Mouse (Mus musculus) embryo, embryonic 11.5 days (tissue): ENCODE results near the gene Surf1.

Source experiments
- DNase-seq: peaks from one replicate; pipeline ENCODE4 v3.0.0-alpha.2; 2012; ENCODE audit warnings: low read depth, low spot score

Gene Surf1

GRCm38 (mm10) chr2:26915927-26916728 lies at the start of gene Surf1, which contains the start of gene Surf2:
Gene Surf1 (minus strand): TSS chr2:26916530.
Gene Surf2 (plus strand): TSS chr2:26916367.
- peak; percentile 61 for DNase-seq

- no peak for DNase-seq
These were observed 48.5 kb upstream of the Surf1 start for GRCm38 (mm10) chr2:26964724-26965370.

- peak; percentile 91 for DNase-seq
These were observed 47.8 kb upstream of the Surf1 start, which contains the start of gene Rexo4 for GRCm38 (mm10) chr2:26963923-26964723. Gene Rexo4 (minus strand): TSS chr2:26964386.

GRCm38 (mm10) chr2:26960756-26961155 lies 44.4 kb upstream of the Surf1 start:
- no peak for DNase-seq

GRCm38 (mm10) chr2:26957488-26957859 lies 41.1 kb upstream of the Surf1 start:
- DNase-seq = no peak

GRCm38 (mm10) chr2:26956811-26957487 lies 40.6 kb upstream of the Surf1 start:
- no peak for DNase-seq

GRCm38 (mm10) chr2:26954735-26955395 lies 38.5 kb upstream of the Surf1 start:
- no peak for DNase-seq

GRCm38 (mm10) chr2:26952866-26953265 lies 36.5 kb upstream of the Surf1 start:
- DNase-seq = no peak

GRCm38 (mm10) chr2:26952193-26952592 lies 35.9 kb upstream of the Surf1 start:
- no peak for DNase-seq

GRCm38 (mm10) chr2:26951346-26951905 lies 35.1 kb upstream of the Surf1 start:
- no peak for DNase-seq

- no peak for DNase-seq
These were observed 34.1 kb upstream of the Surf1 start for GRCm38 (mm10) chr2:26950411-26950810.

- no peak for DNase-seq
These were observed 26.9 kb upstream of the Surf1 start for GRCm38 (mm10) chr2:26943253-26943652.

GRCm38 (mm10) chr2:26941539-26941938 lies 25.2 kb upstream of the Surf1 start:
- no peak for DNase-seq

GRCm38 (mm10) chr2:26936425-26936824 lies 20.1 kb upstream of the Surf1 start:
- no peak for DNase-seq

GRCm38 (mm10) chr2:26935286-26935685 lies 19.0 kb upstream of the Surf1 start:
- no peak for DNase-seq

- peak; percentile 90 for DNase-seq
These were observed 17.1 kb upstream of the Surf1 start, which contains the start of the genes Surf4 and Stkld1 for GRCm38 (mm10) chr2:26933304-26934055. Gene Surf4 (minus strand): TSS chr2:26933928. Gene Stkld1 (plus strand): TSS chr2:26934047.

GRCm38 (mm10) chr2:26932473-26933303 lies 16.4 kb upstream of the Surf1 start:
- no peak for DNase-seq

GRCm38 (mm10) chr2:26930390-26930789 lies 14.1 kb upstream of the Surf1 start:
- no peak for DNase-seq
